Mouse (Mus musculus): ENCODE measurements around the gene Prr15. TPM values are rescaled to one million over a fixed set of nuclear protein-coding genes. Genes with fewer than 3 reads are reported as not detected.

Prr15 gene
- polyA plus RNA-seq, 1 experiment from 2014 or later: 3.1 TPM

DNA sequence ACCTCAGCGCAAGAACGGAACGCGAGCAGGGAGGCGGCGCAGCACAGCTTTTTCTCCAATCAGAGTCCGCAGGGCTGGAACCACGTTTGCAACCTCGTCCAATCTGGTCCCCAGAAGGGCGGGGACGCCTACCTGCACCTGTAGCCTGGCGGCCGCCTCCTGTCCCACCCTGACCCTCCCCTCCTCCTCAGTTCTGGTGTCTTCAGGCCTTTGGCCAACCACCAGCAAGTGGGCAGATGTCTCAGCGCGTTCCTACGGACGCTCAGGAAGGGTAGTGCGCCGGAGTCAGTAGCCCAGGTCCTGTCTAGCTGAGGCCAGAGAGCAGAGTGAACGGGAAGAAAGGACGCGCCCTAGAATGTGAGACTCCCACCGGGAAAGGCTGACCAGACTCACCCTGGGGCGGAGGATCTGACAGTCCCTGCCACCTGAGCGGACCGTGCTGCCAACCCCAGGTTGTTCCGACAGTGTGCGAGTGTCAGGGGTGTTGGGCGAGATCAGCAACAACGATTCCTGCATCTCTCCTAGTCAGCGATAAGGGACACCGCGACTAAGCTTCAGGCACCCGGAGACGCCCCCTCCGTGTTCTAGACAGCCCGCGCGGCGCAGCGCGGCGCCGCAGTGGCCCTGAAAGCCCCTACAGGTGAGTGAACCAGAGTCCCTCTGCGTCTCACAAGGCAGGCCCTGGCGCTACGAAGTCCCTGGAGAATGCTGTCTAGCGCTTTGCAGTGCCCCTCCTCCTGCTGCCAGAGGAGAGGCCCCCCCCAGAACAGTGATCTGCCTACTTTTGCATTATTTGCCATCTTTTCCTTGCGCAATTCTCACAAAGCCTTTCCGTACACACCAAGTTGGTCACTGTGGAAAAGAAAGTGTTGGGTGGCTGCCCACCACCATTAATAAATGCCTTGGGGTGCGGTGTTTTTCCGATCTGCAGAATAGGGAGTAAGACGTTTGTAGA is 1.3 kb downstream of the Prr15 start:
- H3K4me3 ChIP-seq (ENCODE audit: low read depth, low read length): peak overlapping the region; percentile 46
- under 1% methylated on average over 52 of the region's 53 CpGs for WGBS
- peaks cover 23% of the 10 kb centered on the region; the same call in 1 of the 2 replicates for H3K27me3 ChIP-seq (replicated peaks; ENCODE audit: control insufficient read depth, insufficient read depth, low read length)
- ATAC-seq (peak; percentile 74), DNase-seq (ENCODE audit: low spot score) (peak; percentile 78)
- H3K9me3 ChIP-seq (replicated peaks; ENCODE audit: control insufficient read depth, low read length): no peaks in the 10 kb centered on the region
- peaks cover 27% of the 10 kb centered on the region for H3K4me1 ChIP-seq (ENCODE audit: control insufficient read depth, insufficient read depth, low read length)
- H3K36me3 ChIP-seq (ENCODE audit: control insufficient read depth, insufficient read depth, low read length): no peaks in the 10 kb centered on the region
- H3K27ac ChIP-seq (ENCODE audit: low read depth, low read length): no peak overlapping the region
- H3K9ac ChIP-seq (ENCODE audit: low read length): peak overlapping the region; percentile 60
- H3K4me2 ChIP-seq (ENCODE audit: low read length): peak overlapping the region; percentile 91

DNA sequence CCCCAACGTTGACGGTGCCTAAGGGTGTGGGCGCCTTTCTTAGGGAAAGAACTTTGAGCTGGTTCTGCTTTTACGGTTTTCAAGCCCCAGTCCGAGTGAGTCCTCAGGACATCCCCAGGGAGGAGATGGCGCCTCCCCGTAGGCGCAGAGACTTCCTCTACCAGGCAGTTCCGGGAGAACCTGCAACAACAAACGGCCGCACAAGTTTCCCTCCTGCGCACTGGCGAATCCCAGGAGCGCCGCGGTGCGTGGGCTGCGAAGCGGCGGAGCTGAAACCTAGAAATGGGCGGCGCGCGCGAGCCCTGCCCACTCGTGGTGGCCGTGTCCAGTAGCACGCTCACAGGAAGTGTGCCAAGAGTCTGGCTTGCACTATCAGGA is 2.0 kb downstream of the Prr15 start:
- Histone ChIP-seq H3K9me3 (replicated peaks; ENCODE audit: control insufficient read depth, low read length) (no peaks in the 10 kb centered on the region), H3K4me1 (ENCODE audit: control insufficient read depth, insufficient read depth, low read length) (peaks cover 32% of the 10 kb centered on the region), H3K4me3 (ENCODE audit: low read depth, low read length) (peak overlapping the region; percentile 46), H3K27ac (ENCODE audit: low read depth, low read length) (no peak overlapping the region), H3K27me3 (replicated peaks; ENCODE audit: control insufficient read depth, insufficient read depth, low read length) (peaks cover 23% of the 10 kb centered on the region; the same call in 1 of the 2 replicates), H3K9ac (ENCODE audit: low read length) (peak overlapping the region; percentile 60), H3K4me2 (ENCODE audit: low read length) (peak overlapping the region; percentile 91), H3K36me3 (ENCODE audit: control insufficient read depth, insufficient read depth, low read length) (no peaks in the 10 kb centered on the region)
- ATAC-seq (no peak), DNase-seq (ENCODE audit: low spot score) (peak; percentile 47)
- WGBS: under 1% methylated on average over 28 of the region's 28 CpGs

DNA sequence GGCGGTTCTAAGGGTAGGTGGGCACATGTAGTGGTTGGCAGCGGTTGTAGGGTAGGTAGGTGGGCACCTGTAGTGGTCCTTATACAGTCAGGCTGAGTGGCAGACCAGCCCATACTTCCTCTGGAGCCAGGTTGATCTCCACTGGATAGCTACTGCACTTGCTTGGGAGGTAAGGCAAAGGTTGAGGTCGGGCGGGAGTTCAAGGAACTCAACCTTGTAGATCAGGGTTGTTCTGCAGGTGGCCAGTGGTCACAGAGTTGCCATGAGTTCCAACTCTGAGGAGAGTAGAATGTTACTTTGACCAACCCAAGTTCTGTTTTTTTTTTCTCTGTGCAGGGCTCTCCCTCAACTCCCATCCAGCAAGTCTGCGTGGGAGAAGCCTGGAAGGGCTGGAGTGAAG is 3.1 kb downstream of the Prr15 start:
- no peaks in the 10 kb centered on the region for H3K9me3 ChIP-seq (replicated peaks; ENCODE audit: control insufficient read depth, low read length)
- DNase-seq (ENCODE audit: low spot score) (no peak), ATAC-seq (no peak)
- no peaks in the 10 kb centered on the region for H3K36me3 ChIP-seq (ENCODE audit: control insufficient read depth, insufficient read depth, low read length)
- peaks cover 40% of the 10 kb centered on the region for H3K4me1 ChIP-seq (ENCODE audit: control insufficient read depth, insufficient read depth, low read length)
- H3K9ac ChIP-seq (ENCODE audit: low read length): no peak overlapping the region
- 94% methylated on average over 5 of the region's 5 CpGs for WGBS
- no peak overlapping the region for H3K27ac ChIP-seq (ENCODE audit: low read depth, low read length)
- peaks cover 23% of the 10 kb centered on the region; the same call in 1 of the 2 replicates for H3K27me3 ChIP-seq (replicated peaks; ENCODE audit: control insufficient read depth, insufficient read depth, low read length)
- H3K4me2 ChIP-seq (ENCODE audit: low read length): peak overlapping the region; percentile 91; the same call in 1 of the 2 replicates
- H3K4me3 ChIP-seq (ENCODE audit: low read depth, low read length): no peak overlapping the region

DNA sequence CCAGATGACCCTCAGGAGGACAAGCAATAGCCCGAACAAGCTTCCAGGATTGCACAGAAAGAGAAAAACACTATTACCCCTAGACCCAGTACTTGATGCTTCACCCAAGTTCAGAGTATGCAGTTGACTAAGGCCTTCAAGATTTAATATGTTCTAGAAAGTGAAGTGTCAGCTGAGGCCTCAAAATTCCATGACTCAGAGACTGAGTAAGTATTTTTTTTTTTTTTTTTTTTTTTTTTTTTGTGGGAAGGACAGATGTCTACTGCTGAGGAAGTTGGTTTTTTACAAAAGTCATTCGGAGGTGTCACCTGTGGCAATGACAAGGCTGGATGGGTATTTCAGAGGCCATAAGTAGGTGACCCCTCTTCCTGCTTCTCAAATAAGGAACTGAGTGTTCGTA is 4.0 kb downstream of the Prr15 start:
- H3K9ac ChIP-seq (ENCODE audit: low read length): no peak overlapping the region
- no peak overlapping the region for H3K4me2 ChIP-seq (ENCODE audit: low read length)
- ATAC-seq (no peak), DNase-seq (ENCODE audit: low spot score) (no peak)
- no peak overlapping the region for H3K27ac ChIP-seq (ENCODE audit: low read depth, low read length)
- H3K9me3 ChIP-seq (replicated peaks; ENCODE audit: control insufficient read depth, low read length): no peaks in the 10 kb centered on the region
- H3K4me1 ChIP-seq (ENCODE audit: control insufficient read depth, insufficient read depth, low read length): peaks cover 40% of the 10 kb centered on the region
- H3K4me3 ChIP-seq (ENCODE audit: low read depth, low read length): no peak overlapping the region
- WGBS: 87% methylated on average over 3 of the region's 3 CpGs
- H3K36me3 ChIP-seq (ENCODE audit: control insufficient read depth, insufficient read depth, low read length): no peaks in the 10 kb centered on the region
- H3K27me3 ChIP-seq (replicated peaks; ENCODE audit: control insufficient read depth, insufficient read depth, low read length): peaks cover 23% of the 10 kb centered on the region; the same call in 1 of the 2 replicates

DNA sequence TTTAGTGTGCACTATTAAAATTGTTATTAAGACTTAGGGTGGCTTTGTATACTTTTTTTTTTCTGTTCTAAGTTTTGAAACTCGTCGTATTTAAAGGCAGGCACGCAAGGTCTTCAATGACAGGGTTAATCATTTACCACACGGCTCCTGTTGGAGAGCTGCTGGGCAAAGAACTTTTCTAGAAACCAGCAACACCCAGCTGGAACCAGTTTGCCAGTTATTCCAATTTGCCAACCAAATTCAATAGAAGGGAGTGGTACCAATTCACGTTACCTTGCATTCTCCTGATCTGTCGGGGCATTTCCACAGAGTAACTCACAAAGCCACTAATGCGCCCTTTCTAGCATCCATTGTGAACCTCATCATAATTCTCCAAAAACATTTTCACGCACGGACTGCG is 4.5 kb downstream of the Prr15 start:
- no peak overlapping the region for H3K27ac ChIP-seq (ENCODE audit: low read depth, low read length)
- no peak for ATAC-seq
- no peak for DNase-seq (ENCODE audit: low spot score)
- H3K4me2 ChIP-seq (ENCODE audit: low read length): no peak overlapping the region; the same call in 1 of the 2 replicates
- no peak overlapping the region for H3K4me3 ChIP-seq (ENCODE audit: low read depth, low read length)
- peaks cover 40% of the 10 kb centered on the region for H3K4me1 ChIP-seq (ENCODE audit: control insufficient read depth, insufficient read depth, low read length)
- 33% methylated on average over 10 of the region's 10 CpGs for WGBS
- no peaks in the 10 kb centered on the region for H3K9me3 ChIP-seq (replicated peaks; ENCODE audit: control insufficient read depth, low read length)
- no peak overlapping the region for H3K9ac ChIP-seq (ENCODE audit: low read length)
- H3K36me3 ChIP-seq (ENCODE audit: control insufficient read depth, insufficient read depth, low read length): no peaks in the 10 kb centered on the region
- peaks cover 23% of the 10 kb centered on the region; the same call in 1 of the 2 replicates for H3K27me3 ChIP-seq (replicated peaks; ENCODE audit: control insufficient read depth, insufficient read depth, low read length)

DNA sequence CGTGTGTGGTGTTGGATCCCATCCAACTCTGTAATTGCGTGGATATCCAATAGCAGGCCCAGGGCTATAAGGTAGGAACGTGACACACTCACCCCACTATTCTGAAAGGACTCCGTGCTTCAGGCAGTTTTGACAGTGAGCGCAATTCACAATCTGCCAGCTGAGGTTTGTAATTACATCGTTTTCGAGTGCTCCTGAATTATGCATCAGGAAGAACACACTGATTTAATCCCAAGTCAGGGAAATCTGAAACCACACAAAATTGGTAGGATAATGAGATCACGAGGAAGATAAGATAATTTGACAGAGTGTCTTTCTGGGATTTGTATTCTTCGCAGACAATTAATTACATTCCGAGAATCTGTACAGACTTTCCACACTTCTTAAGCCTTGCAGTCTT is 6.1 kb downstream of the Prr15 start:
- Histone ChIP-seq H3K4me3 (ENCODE audit: low read depth, low read length) (no peak overlapping the region), H3K4me2 (ENCODE audit: low read length) (no peak overlapping the region), H3K9me3 (replicated peaks; ENCODE audit: control insufficient read depth, low read length) (no peaks in the 10 kb centered on the region), H3K9ac (ENCODE audit: low read length) (no peak overlapping the region), H3K36me3 (ENCODE audit: control insufficient read depth, insufficient read depth, low read length) (no peaks in the 10 kb centered on the region), H3K27me3 (replicated peaks; ENCODE audit: control insufficient read depth, insufficient read depth, low read length) (peaks cover 14% of the 10 kb centered on the region; the same call in 1 of the 2 replicates), H3K4me1 (ENCODE audit: control insufficient read depth, insufficient read depth, low read length) (peaks cover 36% of the 10 kb centered on the region), H3K27ac (ENCODE audit: low read depth, low read length) (no peak overlapping the region)
- 5% methylated on average over 10 of the region's 10 CpGs for WGBS
- ATAC-seq (peak; percentile 93), DNase-seq (ENCODE audit: low spot score) (peak; percentile 94)

DNA sequence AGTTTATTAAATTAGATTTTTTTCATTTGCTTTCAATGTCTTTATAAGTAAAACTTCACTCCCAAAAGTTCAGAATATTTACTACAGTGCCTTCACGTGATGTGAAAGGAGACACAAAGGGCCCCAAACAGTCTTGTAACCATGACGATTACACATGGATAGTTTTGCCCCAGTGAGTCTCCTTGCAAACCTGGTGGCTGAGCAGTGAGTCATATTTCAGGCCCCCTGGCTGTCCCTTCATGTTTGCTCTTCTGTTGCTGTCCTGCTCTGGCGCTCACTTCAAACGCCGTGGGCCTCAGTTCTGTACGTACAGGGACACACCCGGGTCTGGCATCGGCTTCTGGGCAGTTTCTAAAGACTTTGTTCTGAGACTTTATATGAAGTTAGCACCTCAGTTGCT is 6.6 kb downstream of the Prr15 start:
- Histone ChIP-seq H3K27ac (ENCODE audit: low read depth, low read length) (peak overlapping the region; percentile 9; the same call in 1 of the 2 replicates), H3K9me3 (replicated peaks; ENCODE audit: control insufficient read depth, low read length) (no peaks in the 10 kb centered on the region), H3K27me3 (replicated peaks; ENCODE audit: control insufficient read depth, insufficient read depth, low read length) (peaks cover 11% of the 10 kb centered on the region; the same call in 1 of the 2 replicates), H3K4me2 (ENCODE audit: low read length) (no peak overlapping the region), H3K4me3 (ENCODE audit: low read depth, low read length) (no peak overlapping the region), H3K9ac (ENCODE audit: low read length) (peak overlapping the region; percentile 32; the same call in 1 of the 2 replicates), H3K36me3 (ENCODE audit: control insufficient read depth, insufficient read depth, low read length) (no peaks in the 10 kb centered on the region), H3K4me1 (ENCODE audit: control insufficient read depth, insufficient read depth, low read length) (peaks cover 33% of the 10 kb centered on the region)
- peak; percentile 67 for DNase-seq (ENCODE audit: low spot score)
- WGBS: 7% methylated on average over 8 of the region's 8 CpGs
- peak; percentile 63 for ATAC-seq

DNA sequence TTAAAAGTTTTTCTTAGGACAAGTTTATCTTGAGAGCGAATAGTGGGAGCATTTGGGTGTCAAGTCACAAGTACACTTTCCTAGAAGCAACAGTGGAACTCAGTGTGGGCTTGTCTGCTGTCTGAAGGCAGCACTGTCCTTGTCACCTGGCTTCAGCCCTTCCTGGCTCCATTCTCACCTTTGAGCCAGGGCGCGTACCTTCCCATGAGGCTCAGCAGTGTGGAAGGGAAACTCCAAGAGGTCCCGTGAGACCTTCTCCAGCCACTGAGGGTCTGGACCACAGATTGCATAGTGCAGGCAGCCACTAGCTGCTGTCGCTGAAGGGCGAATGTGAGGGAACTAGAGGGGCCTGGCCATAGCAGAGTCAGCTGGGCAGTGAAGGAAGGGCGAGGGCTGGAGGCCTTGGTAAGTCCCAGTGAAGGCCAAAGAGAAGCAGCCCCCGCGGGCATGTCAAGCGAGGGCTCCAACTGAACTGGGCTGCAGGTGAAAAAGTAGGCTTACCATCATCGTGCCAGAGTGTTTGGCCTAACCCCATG is 7.5 kb downstream of the Prr15 start:
- Histone ChIP-seq H3K9ac (ENCODE audit: low read length) (no peak overlapping the region), H3K36me3 (ENCODE audit: control insufficient read depth, insufficient read depth, low read length) (no peaks in the 10 kb centered on the region), H3K4me1 (ENCODE audit: control insufficient read depth, insufficient read depth, low read length) (peaks cover 24% of the 10 kb centered on the region), H3K4me2 (ENCODE audit: low read length) (no peak overlapping the region), H3K4me3 (ENCODE audit: low read depth, low read length) (no peak overlapping the region), H3K27ac (ENCODE audit: low read depth, low read length) (no peak overlapping the region), H3K9me3 (replicated peaks; ENCODE audit: control insufficient read depth, low read length) (no peaks in the 10 kb centered on the region), H3K27me3 (replicated peaks; ENCODE audit: control insufficient read depth, insufficient read depth, low read length) (0 out of 2 replicates have a peak, but pooled peaks cover 6% of the 10 kb centered on the region)
- ATAC-seq (no peak), DNase-seq (ENCODE audit: low spot score) (no peak)
- WGBS: 53% methylated on average over 11 of the region's 11 CpGs

Data from forebrain, embryonic 14.5 days (tissue).